Mouse (Mus musculus): ENCODE results near the gene Yeats4.
"Not testable (repeated sequence)": the region's sequence is repeated elsewhere in the genome, so short reads cannot be mapped to it uniquely, and the experiment has no call there.

The Yeats4 gene

GRCm38 (mm10) chr10:117224102-117224990, at the start of gene Yeats4:
Yeats4 (minus strand) TSS chr10:117224507.
- DNase-seq (ENCODE audit: low read depth, low spot score): peak; percentile 95

- DNase-seq (ENCODE audit: low read depth, low spot score): peak; percentile 12
Measured at GRCm38 (mm10) chr10:117272023-117272422, 47.7 kb upstream of the Yeats4 start.

- DNase-seq (ENCODE audit: low read depth, low spot score): no peak
Measured at GRCm38 (mm10) chr10:117259870-117260269, 35.6 kb upstream of the Yeats4 start.

GRCm38 (mm10) chr10:117238603-117239002, 14.3 kb upstream of the Yeats4 start, which contains the start of gene 9530003J23Rik:
9530003J23Rik (minus strand) TSS chr10:117238703.
- DNase-seq (ENCODE audit: low read depth, low spot score): no peak

GRCm38 (mm10) chr10:117235866-117236265, 11.6 kb upstream of the Yeats4 start:
- DNase-seq (ENCODE audit: low read depth, low spot score): no peak

DNA sequence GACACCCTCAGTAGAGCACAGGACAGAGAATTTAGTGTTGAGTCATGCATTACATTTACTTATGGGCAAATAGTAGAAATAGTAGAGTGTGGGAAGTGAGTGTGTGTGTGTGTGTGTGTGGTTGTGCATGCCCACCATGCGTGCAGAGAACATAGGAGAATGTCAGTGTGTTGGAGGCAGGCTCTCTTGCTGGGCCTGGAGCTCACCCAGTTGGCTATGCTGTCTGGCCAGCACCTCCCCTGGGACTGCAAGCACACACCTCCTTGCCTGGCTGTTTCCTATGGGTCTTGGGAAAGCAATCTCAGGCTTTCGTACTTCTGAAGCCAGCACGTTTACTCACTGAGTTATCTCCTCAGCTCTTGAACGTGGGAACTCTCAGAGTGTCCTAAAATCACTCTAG, 10.5 kb upstream of the Yeats4 start:
- no peak for DNase-seq (ENCODE audit: low read depth, low spot score)

GRCm38 (mm10) chr10:117229826-117230225, 5.5 kb upstream of the Yeats4 start:
- DNase-seq (ENCODE audit: low read depth, low spot score): peak; percentile 76

DNA sequence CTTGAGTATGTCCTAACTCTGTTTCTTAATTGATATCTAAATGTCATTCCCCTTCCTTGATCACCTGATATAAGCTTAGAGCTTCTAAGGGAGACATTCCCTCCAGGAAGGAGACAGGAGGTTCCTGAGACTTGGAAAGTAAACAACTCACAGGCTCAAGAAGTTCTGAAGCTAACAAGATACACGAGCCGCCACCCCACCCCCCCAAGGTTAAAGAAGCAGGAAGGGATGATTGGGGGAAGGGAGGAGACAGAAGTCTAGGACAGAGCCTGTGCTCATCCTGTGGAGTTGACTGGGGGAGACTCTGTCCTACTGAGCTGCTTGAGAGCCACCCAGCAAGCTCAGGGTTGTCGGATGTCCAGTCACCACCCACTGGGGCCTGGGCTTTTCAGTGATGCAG, 1.7 kb upstream of the Yeats4 start:
- DNase-seq (ENCODE audit: low read depth, low spot score): no peak

GRCm38 (mm10) chr10:117225094-117225493, 787 bp upstream of the Yeats4 start:
- no peak for DNase-seq (ENCODE audit: low read depth, low spot score)

- no peak for DNase-seq (ENCODE audit: low read depth, low spot score)
Measured at GRCm38 (mm10) chr10:117223758-117224101, 577 bp downstream of the Yeats4 start.

DNA sequence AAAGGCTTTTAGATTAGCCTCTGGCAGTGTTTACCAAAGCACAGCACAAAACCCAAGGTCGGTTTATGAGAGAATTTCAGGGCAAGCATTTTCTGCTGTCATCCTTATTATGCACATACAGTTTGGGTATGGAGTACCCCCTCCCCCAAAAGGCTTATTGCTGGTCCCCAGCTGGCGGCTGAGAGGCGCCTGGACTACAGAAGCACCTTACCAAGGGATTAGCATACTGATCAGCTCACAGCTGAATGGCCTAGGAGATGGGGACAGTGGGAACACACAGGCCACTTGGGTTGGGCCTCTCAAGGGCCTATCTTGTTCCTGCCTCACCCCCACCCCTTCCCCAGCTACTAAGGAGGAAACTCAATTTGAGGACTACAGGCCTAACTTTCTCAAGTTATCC, 1.5 kb downstream of the Yeats4 start:
- DNase-seq (ENCODE audit: low read depth, low spot score): no peak

- DNase-seq (ENCODE audit: low read depth, low spot score): no peak
Measured at GRCm38 (mm10) chr10:117218351-117218750, 6.0 kb downstream of the Yeats4 start.

GRCm38 (mm10) chr10:117217246-117217840, 7.0 kb downstream of the Yeats4 start:
- DNase-seq (ENCODE audit: low read depth, low spot score): no peak

DNA sequence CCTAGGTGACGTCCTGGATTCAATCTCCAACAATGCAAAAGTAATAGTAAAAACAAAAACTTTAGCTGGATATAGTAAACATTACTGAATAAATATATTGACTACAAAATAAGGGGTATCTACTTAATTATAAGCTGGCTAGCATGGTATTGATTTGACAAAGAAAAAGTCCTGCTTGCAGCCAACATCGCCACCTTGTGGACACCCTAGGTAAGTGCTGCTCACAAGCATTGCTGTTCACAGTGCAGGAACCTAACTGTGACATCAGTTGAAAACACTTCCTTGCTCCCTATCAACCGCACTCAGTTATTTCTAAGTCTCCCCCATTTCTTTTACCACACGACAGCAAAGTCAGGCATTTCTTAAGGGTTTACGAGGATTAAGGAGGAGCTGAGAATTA, 7.5 kb downstream of the Yeats4 start:
- peak; percentile 63 for DNase-seq (ENCODE audit: low read depth, low spot score)

GRCm38 (mm10) chr10:117216132-117216495, 8.2 kb downstream of the Yeats4 start:
- DNase-seq (ENCODE audit: low read depth, low spot score): no peak

GRCm38 (mm10) chr10:117215409-117216131, 8.7 kb downstream of the Yeats4 start:
- DNase-seq (ENCODE audit: low read depth, low spot score): no peak

GRCm38 (mm10) chr10:117211023-117211422, 13.3 kb downstream of the Yeats4 start:
- DNase-seq (ENCODE audit: low read depth, low spot score): no peak

DNA sequence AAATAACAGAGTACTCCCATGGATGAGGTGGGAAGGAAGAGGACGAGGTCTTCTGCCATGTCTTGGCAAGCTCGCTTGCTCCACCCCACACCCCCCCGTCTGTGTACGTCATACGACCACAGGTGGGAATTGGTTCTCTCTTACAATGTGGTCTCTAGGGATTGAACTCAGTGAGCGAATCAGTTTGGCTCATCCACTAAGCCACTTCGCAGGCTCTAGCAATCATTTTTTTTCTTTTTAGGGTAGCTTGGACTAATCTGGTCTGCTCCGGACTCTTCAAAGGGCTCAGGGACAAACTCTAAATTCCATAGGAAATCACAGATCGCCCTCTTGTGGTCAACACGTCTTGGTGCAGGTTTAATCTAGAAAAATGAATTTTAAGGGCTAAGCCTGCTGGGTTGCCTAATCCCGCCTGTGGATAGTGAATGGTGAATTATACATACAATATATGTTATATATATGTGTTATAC, 14.8 kb downstream of the Yeats4 start:
- peak; percentile 73 for DNase-seq (ENCODE audit: low read depth, low spot score)

DNA sequence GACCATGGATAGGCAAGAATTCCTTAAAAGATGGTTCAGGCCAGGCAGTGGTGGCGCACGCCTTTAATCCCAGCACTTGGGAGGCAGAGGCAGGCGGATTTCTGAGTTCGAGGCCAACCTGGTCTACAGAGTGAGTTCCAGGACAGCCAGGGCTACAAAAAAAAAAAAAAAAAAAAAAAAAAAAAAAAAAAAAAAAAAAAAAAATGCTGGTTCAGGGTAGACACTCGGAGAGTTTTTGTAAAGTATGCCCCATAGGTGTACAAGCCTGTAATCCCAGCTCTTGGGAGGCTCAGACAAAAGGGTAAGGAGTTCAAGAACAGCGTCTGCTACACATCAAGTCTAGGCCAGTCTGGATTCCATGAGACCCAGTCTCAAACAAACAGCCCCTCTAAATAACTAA, 15.5 kb downstream of the Yeats4 start:
- not testable (repeated sequence) for DNase-seq (ENCODE audit: low read depth, low spot score)

DNA sequence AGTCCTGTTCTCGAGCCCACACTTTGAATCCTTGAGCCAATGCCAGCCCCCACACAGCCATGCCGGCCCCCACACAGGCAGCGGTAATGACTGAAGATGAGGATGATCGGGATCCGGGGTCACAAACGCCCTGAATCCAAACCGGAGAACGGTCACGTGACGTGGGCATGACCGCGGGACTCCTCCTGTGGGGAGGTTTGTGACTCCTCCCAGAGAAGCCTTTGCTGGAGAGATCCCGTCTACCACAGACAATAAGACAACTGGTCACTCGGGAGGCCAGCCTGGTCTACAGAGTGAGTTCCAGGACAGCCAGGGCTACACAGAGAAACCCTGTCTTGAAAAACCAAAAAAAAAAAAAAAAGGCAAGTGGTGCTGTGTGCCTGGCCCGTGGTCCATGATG, 16.1 kb downstream of the Yeats4 start:
- DNase-seq (ENCODE audit: low read depth, low spot score): no peak

DNA sequence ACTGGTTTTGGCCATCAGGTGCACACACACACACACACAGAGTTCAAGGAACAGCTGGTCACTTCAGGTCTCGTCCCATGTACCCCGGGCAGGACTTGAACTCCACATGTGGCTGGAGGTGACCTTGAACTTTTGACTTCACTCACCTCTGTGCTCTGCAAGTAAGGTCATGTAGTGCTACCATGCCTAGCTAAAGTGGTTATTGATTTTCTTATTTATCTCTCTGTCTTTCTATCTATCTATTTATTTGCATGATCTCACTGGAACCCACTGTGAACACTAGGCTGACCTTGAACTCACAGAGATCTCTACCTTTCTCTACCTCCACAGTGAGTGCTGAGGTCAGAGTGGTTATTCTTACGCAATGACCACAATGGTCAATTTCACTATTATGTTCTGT, 18.2 kb downstream of the Yeats4 start:
- no peak for DNase-seq (ENCODE audit: low read depth, low spot score)

GRCm38 (mm10) chr10:117203558-117203981, 20.7 kb downstream of the Yeats4 start:
- no peak for DNase-seq (ENCODE audit: low read depth, low spot score)
